Mouse (Mus musculus) testis, adult 2 months (tissue): ENCODE data around the gene Zc3h7b. TPM values are rescaled to one million over a fixed set of nuclear protein-coding genes. Genes with fewer than 3 reads are reported as not detected.

ENCODE experiments used
- H3K27ac ChIP-seq: fragments of 200-500 bp; 2 replicates; pipeline ENCODE4 v1.5.1; 2012; ENCODE audit warnings: low read depth, low read length; ENCODE audit not compliant: control insufficient read depth, insufficient read depth
- H3K27me3 ChIP-seq: fragments of 200-500 bp; 2 replicates; pipeline ENCODE4 v1.6.1; 2012; ENCODE audit warnings: mild to moderate bottlenecking, low read length, moderate library complexity; ENCODE audit not compliant: control insufficient read depth, insufficient read depth
- H3K36me3 ChIP-seq: fragments of 200-500 bp; 2 replicates; pipeline ENCODE4 v1.6.1; 2012; ENCODE audit warnings: mild to moderate bottlenecking, low read length; ENCODE audit not compliant: control insufficient read depth, insufficient read depth
- H3K4me1 ChIP-seq: fragments of 200-500 bp; 2 replicates; pipeline ENCODE4 v1.6.1; 2012; ENCODE audit warnings: low read length; ENCODE audit not compliant: control insufficient read depth, insufficient read depth
- H3K4me3 ChIP-seq: fragments of 200-500 bp; 2 replicates; pipeline ENCODE4 v1.5.1; 2012; ENCODE audit warnings: low read depth, mild to moderate bottlenecking, low read length, moderate library complexity, mixed read lengths; ENCODE audit not compliant: control insufficient read depth
- CTCF ChIP-seq: fragments of 200-500 bp; IDR thresholded peaks from 2 replicates; pipeline ENCODE4 v1.5.1; 2012; ENCODE audit warnings: low read depth, mild to moderate bottlenecking, inconsistent platforms, low read length, moderate library complexity; ENCODE audit not compliant: control insufficient read depth, insufficient read depth, insufficient replicate concordance
- POLR2A ChIP-seq: fragments of 200-500 bp; IDR thresholded peaks from 2 replicates; pipeline ENCODE4 v1.6.1; 2012; ENCODE audit warnings: low read depth, mild to moderate bottlenecking, inconsistent platforms, low read length, moderate library complexity; ENCODE audit not compliant: control insufficient read depth
- polyA plus RNA-seq: library from polyadenylated mRNA; depleted of rRNA; stranded (reverse); fragments of >200 nt; gene quantifications from 2 replicates; pipeline ENCODE4 v1.2.3, GENCODE M21; 2012

Zc3h7b gene
- polyA plus RNA-seq, 1 experiment = 26.3 TPM

GRCm38 (mm10) chr15:81806621-81807404 lies 62.0 kb downstream of the Zc3h7b start:
- Histone ChIP-seq H3K4me1 (peaks cover 7% of the 10 kb centered on the region), H3K36me3 (no peaks in the 10 kb centered on the region), H3K27me3 (no peaks in the 10 kb centered on the region), H3K4me3 (no peak overlapping the region), H3K27ac (no peak overlapping the region)
- TF ChIP-seq POLR2A = no peak
- TF ChIP-seq CTCF = no peak

GRCm38 (mm10) chr15:81808799-81809198 lies 63.9 kb downstream of the Zc3h7b start:
- TF ChIP-seq POLR2A (no peak), CTCF (no peak)
- Histone ChIP-seq H3K36me3 (no peaks in the 10 kb centered on the region), H3K4me1 (peaks cover 15% of the 10 kb centered on the region), H3K4me3 (no peak overlapping the region), H3K27me3 (no peaks in the 10 kb centered on the region), H3K27ac (0 out of 2 replicates have a peak overlapping the region, but pooled peaks have one; percentile 25)

GRCm38 (mm10) chr15:81809550-81809949 lies 64.7 kb downstream of the Zc3h7b start:
- Histone ChIP-seq H3K4me1 (peaks cover 15% of the 10 kb centered on the region), H3K4me3 (no peak overlapping the region), H3K27me3 (no peaks in the 10 kb centered on the region), H3K36me3 (no peaks in the 10 kb centered on the region), H3K27ac (no peak overlapping the region; the same call in 1 of the 2 replicates)
- TF ChIP-seq POLR2A (no peak), CTCF (no peak)

- H3K4me3 ChIP-seq = peak overlapping the region; percentile 89
- H3K27ac ChIP-seq = peak overlapping the region; percentile 94
- H3K4me1 ChIP-seq = peaks cover 15% of the 10 kb centered on the region
- peak; percentile 44; the same call in 1 of the 2 replicates for TF ChIP-seq POLR2A
- no peak for TF ChIP-seq CTCF
- H3K36me3 ChIP-seq = no peaks in the 10 kb centered on the region; the same call in 1 of the 2 replicates
- no peaks in the 10 kb centered on the region for H3K27me3 ChIP-seq
Measured at GRCm38 (mm10) chr15:81810150-81810549, 65.3 kb downstream of the Zc3h7b start.

- no peaks in the 10 kb centered on the region; the same call in 1 of the 2 replicates for H3K36me3 ChIP-seq
- peaks cover 15% of the 10 kb centered on the region for H3K4me1 ChIP-seq
- H3K27me3 ChIP-seq = no peaks in the 10 kb centered on the region
- peak overlapping the region; percentile 89 for H3K4me3 ChIP-seq
- peak overlapping the region; percentile 98 for H3K27ac ChIP-seq
- TF ChIP-seq POLR2A (peak; percentile 78), CTCF (0 out of 2 replicates have a peak, but pooled peaks have one; percentile 0)
Measured at GRCm38 (mm10) chr15:81810671-81811598, 66.1 kb downstream of the Zc3h7b start.

GRCm38 (mm10) chr15:81811599-81811996 lies 66.7 kb downstream of the Zc3h7b start:
- peak overlapping the region; percentile 98 for H3K27ac ChIP-seq
- peak overlapping the region; percentile 89 for H3K4me3 ChIP-seq
- H3K4me1 ChIP-seq = peaks cover 15% of the 10 kb centered on the region
- H3K36me3 ChIP-seq = no peaks in the 10 kb centered on the region; the same call in 1 of the 2 replicates
- TF ChIP-seq POLR2A = no peak
- no peak for TF ChIP-seq CTCF
- H3K27me3 ChIP-seq = no peaks in the 10 kb centered on the region

- Histone ChIP-seq H3K27me3 (no peaks in the 10 kb centered on the region), H3K4me1 (peaks cover 15% of the 10 kb centered on the region), H3K27ac (peak overlapping the region; percentile 82), H3K36me3 (no peaks in the 10 kb centered on the region; the same call in none of the 2 replicates), H3K4me3 (peak overlapping the region; percentile 89)
- TF ChIP-seq CTCF (no peak), POLR2A (no peak)
Measured at GRCm38 (mm10) chr15:81812287-81812686, 67.4 kb downstream of the Zc3h7b start.
